Mouse (Mus musculus): ENCODE measurements at regions not wholly inside any gene's neighbourhood (a gene's known extent, or its start where the extent isn't known, plus 50 kb on each side); places are given as distances from the start of the nearest gene placed in this dataset.

GRCm38 (mm10) chr14:105448919-105449458, 190.6 kb downstream of the Ndfip2 start:
- no peak for DNase-seq (ENCODE audit: low read depth, low spot score)
- WGBS: 73% methylated on average over 3 of the region's 3 CpGs

GRCm38 (mm10) chr14:105447088-105447487, 188.7 kb downstream of the Ndfip2 start:
- DNase-seq (ENCODE audit: low read depth, low spot score): no peak
- 90% methylated on average over 5 of the region's 5 CpGs for WGBS

GRCm38 (mm10) chr14:105435343-105435742, 177.0 kb downstream of the Ndfip2 start:
- DNase-seq (ENCODE audit: low read depth, low spot score): no peak
- WGBS: 73% methylated on average over 6 of the region's 6 CpGs

DNA sequence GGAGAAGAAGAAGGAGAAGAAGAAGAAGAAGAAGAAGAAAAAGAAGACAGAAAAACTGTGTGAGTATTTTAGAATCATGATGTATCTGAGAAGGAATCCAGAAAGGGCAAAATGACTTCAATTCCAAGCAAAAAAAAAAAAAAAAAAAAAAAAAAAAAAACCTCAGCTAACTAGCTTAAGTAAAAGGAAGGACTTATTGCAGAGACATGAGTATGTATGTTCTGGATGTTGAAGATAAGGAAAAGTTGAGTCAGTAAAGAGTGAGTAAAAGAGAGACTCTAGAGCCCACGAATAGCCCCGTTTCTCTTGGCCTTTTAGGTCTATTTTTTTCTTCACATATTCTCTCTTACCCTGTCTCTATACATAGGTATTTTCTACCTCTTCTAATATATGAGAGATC, 175.1 kb downstream of the Ndfip2 start:
- WGBS: 93% methylated on average over 2 of the region's 2 CpGs
- DNase-seq (ENCODE audit: low read depth, low spot score): no peak

DNA sequence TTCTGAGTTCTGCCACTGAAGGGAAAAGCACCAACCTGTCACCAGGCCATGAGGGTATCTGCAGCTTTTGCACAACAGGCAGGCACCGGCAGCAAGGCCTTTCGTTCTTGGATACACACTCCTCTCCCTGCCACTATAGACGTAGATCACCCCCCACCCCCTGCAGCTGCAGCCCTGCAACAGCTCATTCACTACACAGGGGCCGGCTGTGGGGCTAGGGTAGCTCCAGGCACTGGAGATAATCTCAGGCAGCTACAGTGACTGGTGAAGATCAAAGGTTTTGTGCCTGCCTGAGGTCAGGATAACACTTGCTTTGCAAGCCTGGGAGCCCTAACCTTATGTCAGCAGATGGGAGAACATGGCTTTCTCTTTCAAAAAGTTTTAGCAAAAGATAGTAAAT, 174.3 kb downstream of the Ndfip2 start:
- WGBS: 48% methylated on average over 4 of the region's 4 CpGs
- DNase-seq (ENCODE audit: low read depth, low spot score): no peak

- WGBS: 96% methylated on average over 4 of the region's 4 CpGs
- no peak for DNase-seq (ENCODE audit: low read depth, low spot score)
These were observed 173.2 kb downstream of the Ndfip2 start for GRCm38 (mm10) chr14:105431584-105431983.

DNA sequence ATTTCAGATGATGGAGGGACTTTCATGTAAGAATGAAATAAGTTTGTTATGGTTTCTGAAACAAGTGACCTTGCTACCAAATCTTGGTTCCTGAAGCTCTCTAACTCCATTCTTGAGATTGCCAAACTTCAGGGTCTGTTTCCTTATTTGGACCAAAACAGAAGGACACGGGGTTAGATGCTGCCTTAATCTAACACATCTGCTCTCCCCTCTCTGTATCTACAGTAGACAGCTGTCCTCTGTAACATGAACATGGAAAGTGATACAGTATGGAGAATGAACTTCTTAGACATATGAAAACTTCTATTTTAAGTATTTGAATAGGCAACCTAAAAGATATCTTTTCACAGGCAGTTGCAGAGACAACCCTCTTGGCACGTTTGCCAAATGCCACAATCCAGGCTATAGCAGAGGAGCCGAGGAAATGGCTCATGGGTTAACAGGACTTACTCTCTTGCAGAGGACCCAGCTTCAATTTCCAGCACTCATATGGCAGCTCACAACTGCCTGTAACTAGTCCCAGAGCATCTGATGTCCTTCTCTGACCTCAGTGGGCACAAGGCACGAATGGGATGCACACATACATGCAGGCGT, 171.4 kb downstream of the Ndfip2 start:
- WGBS: 83% methylated on average over 5 of the region's 5 CpGs
- no peak for DNase-seq (ENCODE audit: low read depth, low spot score)

DNA sequence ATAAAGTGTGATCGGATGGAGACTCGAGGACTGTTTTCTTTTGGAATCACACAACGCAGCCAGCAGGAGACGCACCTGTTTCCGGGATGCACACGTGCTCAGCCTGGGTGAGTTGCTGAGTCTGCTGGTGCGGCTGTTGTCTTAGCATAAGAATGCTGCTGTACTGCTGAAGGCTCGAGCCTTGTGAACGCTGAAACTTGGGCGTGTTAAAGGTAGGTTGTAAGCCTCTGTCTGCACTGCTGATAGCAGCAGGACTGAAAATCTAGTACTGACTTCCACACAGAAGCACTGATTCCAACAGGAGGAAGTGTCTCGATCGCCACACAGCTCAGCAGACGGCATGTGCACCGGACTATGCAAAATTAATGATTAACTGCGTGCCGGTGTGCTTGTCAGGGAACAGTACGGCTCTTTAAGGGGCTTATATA, 169.1 kb downstream of the Ndfip2 start:
- WGBS: 19% methylated on average over 17 of the region's 17 CpGs
- DNase-seq (ENCODE audit: low read depth, low spot score): peak; percentile 51

GRCm38 (mm10) chr14:105426597-105427334, 168.4 kb downstream of the Ndfip2 start:
- 44% methylated on average over 19 of the region's 19 CpGs for WGBS
- no peak for DNase-seq (ENCODE audit: low read depth, low spot score)

GRCm38 (mm10) chr14:105417967-105418366, 159.6 kb downstream of the Ndfip2 start:
- WGBS: 50% methylated on average over 4 of the region's 4 CpGs
- DNase-seq (ENCODE audit: low read depth, low spot score): no peak

DNA sequence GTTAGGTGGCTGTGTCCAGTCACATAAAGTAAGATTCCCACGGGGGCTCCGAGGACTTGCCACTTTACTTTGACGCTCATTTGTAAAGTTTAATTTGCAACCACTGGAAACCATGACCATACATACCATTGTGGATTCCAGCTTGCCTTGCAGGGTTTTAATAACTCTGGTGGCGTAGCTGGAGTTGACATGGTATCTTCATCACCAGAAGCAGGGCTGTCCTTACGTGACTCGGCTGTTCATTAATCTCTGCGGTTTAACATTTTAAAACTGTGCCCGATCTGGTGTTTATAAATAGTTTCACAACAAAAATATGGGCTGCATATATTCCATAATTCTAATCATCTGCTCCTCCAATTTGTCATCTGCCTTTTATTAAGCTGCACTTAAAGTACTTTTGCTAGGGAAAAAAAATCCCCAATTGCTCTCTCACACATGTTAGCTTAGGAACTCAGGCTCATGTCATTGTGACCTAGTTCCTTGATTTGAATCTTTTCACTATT, 159.1 kb downstream of the Ndfip2 start:
- 67% methylated on average over 8 of the region's 8 CpGs for WGBS

GRCm38 (mm10) chr14:105416964-105417363, 158.6 kb downstream of the Ndfip2 start:
- no peak for DNase-seq (ENCODE audit: low read depth, low spot score)
- WGBS: 80% methylated on average over 7 of the region's 7 CpGs

More for the DNA sequence above, 159.1 kb downstream of the Ndfip2 start:
- no peak for DNase-seq (ENCODE audit: low read depth, low spot score)

GRCm38 (mm10) chr14:105404662-105405061, 146.3 kb downstream of the Ndfip2 start:
- DNase-seq (ENCODE audit: low read depth, low spot score): no peak
- 80% methylated on average over 2 of the region's 2 CpGs for WGBS

GRCm38 (mm10) chr14:105404241-105404640, 145.9 kb downstream of the Ndfip2 start:
- DNase-seq (ENCODE audit: low read depth, low spot score): no peak
- WGBS: 80% methylated on average over 6 of the region's 6 CpGs

- 87% methylated on average over 9 of the region's 9 CpGs for WGBS
- DNase-seq (ENCODE audit: low read depth, low spot score): no peak
These were observed 144.9 kb downstream of the Ndfip2 start for GRCm38 (mm10) chr14:105403256-105403655.

DNA sequence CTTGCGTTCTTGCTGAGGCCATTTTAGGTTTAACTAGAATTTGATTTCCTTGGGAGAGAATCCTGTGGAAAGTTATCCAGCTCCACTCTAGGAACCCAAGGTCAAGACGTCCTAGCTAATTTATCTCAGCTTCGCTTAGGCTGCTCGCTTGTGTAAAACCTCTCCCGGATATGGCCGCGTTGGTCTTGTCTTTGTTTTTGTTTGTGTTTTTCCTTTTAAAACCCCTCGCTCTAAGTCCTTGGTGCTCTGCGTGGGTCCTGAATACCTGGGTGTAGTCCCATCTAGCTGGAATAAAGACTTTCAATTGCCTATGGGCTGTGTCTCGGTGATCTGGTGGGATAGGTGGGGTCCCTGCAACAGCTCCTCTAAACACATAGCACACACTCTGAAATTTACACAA, 144.2 kb downstream of the Ndfip2 start:
- no peak for DNase-seq (ENCODE audit: low read depth, low spot score)
- 96% methylated on average over 10 of the region's 10 CpGs for WGBS

DNA sequence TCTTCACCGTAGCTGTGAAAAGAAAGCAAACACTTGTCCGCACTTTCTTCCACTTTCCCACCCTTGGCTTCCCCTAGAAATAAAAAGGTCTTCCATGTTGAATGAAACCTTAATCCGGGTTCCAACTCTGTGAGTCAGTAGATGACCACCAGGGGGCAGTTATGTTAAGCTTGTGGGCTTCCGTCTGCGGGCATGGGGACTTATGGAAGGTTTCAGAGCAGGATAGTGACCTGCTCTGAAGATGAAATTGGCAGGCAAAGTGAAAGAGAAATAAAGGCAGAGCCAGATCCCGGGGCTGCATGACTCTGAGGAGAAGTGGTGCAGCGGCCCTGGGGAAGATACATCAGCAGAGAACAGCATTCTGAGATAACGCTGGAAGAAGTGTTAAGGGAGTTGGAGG, 139.1 kb downstream of the Ndfip2 start:
- DNase-seq (ENCODE audit: low read depth, low spot score): peak; percentile 43

DNA sequence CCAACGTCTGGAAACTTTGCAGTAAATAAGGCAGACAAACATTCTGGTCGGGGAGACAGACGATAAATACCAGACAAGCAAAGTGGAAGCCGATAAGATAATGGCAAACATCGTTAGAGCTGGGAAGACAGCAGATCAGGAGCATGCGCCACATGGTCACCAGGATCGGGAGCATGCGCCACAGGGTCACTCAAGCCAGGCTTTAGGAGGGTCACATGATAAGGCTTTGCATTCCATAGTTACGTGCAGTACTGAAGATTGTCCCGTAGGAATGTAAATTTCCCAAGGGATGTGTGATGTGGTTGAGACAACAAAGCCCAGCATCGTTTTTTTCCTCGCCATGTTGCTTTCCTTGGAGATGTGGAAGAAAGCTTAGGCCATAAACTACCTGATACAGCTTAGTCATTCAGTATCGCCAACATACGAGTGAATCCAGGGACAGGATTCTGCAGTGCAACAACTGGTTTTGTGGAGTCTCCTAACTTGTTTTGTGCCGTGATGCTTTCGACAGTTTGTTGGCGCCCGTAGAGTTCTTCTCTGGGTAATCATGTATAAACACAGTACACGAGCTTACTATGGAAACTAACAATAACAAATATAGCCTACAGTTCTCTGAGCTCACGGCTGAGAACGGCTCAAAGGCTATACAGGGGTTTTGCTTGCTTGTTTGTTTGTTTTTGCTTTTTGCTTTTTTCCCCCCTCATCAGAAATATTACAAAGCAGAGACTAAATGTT, 133.9 kb downstream of the Ndfip2 start:
- WGBS: 78% methylated on average over 21 of the region's 21 CpGs
- no peak for DNase-seq (ENCODE audit: low read depth, low spot score)

More for the DNA sequence above, 139.1 kb downstream of the Ndfip2 start:
- WGBS: 24% methylated on average over 8 of the region's 8 CpGs

- WGBS: 89% methylated on average over 11 of the region's 11 CpGs
- no peak for DNase-seq (ENCODE audit: low read depth, low spot score)
These were observed 133.1 kb downstream of the Ndfip2 start for GRCm38 (mm10) chr14:105391430-105391829.

DNA sequence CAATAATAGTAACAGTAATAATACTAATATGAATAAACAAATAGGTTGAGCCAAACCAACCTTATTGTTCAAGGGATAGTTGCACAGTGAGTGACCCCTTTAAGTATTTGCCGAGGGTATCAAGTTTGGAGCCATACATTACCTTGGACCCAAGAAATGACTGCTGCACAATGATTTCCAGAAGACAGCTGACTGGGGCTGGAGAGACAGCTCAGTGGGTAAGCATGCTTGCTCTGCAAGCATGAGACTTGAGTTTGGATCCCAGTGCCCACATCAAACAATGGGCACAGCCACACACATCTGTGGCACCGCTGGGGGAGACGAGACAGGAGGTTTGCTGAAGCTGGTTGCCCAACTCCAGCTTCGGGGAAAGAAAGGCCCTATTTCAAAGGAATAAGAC, 126.7 kb downstream of the Ndfip2 start:
- 92% methylated on average over 4 of the region's 4 CpGs for WGBS
- no peak for DNase-seq (ENCODE audit: low read depth, low spot score)
